Mouse (Mus musculus) lung, postnatal 4 days (tissue): ENCODE data around the gene Tex14.
"Not testable (repeated sequence)": the region's sequence is repeated elsewhere in the genome, so short reads cannot be mapped to it uniquely, and the experiment has no call there.

Experiments
- DNase-seq, 2 experiments: peaks; one replicate each; pipeline ENCODE4 v3.0.0; 2021

Tex14 gene

DNA sequence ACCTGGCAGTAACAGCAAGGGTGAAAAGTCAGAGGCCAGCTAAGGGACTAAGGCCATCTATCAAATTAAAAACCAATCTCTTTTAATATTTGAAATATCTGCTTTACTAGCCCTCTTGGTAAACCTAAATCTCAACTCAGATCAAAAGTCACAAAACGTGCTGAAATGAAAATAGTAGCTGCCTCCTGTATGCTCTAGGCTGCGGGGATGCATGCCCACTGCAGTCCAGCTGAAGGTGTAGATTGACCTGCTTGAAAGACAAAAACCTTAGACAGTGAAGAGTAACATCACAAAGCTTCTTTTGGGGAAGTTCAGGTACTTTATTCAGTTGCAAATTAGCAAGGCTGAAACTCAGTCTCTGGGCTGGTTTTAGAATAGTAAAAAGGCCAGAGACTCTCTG lies 74.3 kb downstream of the Tex14 start:
- not testable (repeated sequence) for DNase-seq

DNA sequence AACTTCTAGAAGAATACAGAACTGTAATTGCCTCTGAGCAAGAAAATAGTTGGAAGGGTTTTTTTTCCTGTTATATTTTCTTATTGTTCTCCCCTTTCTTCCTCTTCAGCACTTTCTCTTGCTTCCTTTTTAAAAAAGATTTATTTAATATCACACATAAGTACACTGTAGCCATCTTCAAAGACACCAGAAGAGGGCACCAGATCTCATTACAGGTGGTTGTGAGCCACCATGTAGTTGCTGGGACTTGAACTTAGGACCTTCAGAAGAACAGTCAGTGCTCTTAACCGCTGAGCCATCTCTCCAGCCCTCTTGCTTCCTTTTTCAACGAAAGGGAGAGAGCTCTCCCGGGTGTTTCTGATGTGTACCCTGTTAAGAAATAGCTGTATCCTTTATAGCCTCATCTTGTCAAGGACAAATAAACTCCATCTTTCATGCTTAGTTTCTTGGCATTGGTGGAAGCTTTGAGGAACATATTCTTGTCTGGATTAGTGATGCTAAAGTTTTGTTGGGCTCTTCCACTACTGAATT lies 79.0 kb downstream of the Tex14 start:
- DNase-seq = no peak

DNA sequence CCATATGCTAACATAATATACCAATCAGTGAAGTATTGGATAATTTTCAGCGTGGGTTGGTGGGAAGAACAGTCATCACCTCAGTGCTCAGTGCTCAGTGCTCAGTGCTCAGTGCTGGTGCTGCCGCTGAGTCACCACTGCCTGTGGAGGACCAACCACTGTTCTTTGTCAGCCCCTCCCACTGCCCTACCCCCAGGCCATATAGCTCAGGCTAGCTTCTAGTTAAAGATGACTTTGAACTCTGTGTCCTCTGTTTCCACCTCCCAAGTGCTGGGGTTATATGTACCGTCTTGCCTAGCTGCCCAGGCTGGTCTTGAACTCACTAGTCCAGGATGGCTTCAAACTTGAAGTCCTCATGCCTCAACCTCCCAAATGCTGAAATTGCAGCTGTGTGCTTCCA lies 84.1 kb downstream of the Tex14 start:
- no peak for DNase-seq

DNA sequence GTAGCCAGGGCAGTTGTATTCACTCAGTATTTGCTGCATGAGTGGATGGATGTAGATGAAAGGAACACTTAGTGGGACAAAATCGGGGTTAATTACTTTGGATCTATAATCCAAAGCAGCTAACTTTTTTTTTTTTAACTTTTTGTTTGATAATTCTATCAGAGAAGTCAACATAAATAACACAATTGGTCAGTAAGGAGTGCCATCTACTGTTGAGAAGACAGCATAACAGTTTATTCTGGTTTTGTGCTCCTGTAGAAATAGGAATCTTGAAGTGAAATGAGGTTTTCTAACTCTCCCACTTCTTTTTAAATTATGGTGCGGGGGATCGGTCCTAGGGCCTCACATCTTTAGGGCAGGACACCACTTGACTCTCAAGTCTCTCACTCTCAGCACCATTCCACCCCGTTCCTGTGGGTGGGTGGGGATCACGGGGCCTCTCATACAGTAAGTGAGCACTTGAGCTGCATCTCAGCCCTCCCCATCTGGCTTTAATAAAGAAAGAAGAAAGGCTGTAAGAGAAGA lies 99.9 kb downstream of the Tex14 start:
- no peak for DNase-seq

DNA sequence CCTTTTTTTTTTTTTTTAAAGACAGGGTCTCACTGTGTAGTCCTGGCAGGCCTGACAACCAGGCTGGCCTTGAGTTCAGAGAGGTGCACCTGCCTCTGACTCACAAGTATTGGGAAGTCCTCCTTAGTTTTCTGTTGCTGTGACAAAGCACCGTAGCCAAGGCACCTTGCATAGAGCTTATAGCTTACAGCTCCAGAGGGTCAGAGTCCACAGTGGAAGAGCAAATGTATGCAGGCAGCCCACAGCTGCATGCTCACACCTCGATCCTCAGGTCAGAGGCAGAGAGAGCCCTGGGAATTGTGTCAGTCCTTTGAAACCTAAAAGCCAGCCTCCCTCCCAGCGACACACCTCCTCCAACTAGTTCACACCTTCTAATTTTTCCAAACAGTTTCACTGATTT lies 101.6 kb downstream of the Tex14 start:
- no peak for DNase-seq

DNA sequence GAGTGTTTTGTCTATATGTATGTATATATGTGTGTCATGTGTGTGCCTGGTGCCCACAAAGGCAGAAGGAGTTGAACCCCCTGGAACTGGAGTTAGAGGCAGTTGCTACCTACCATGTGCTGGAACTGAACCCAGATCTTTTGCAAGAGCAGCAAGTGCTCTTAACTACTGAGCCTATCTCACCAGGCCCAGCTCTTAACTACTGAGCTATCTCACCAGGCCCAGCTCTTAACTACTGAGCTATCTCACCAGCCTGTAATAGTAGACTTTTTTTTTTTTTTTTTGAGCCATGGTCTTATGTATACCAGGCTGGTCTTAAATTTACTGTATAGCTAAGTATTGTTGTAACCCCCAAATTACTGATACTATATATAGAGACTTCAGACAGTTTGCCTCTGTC lies 102.2 kb downstream of the Tex14 start:
- no peak for DNase-seq

DNA sequence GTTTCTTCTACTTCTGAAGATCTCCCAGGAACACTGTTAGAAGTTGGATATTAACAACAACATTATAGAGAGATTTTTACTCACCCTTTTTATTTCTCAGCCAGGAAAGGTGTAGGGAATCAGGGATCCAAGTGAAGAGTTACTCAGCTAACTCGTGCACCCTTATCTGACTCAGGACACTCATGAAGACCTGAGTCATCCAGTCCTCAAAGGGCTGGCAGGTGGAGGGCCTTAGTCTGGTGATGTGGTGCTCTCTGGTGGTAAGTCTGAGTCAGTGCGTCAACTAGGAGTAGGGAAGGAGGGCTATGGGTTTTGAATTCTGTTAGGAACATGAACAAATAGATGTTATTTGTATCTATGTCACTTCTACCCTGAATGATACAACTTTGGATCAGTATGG lies 114.4 kb downstream of the Tex14 start:
- peak; percentile 25 to 52 for DNase-seq

DNA sequence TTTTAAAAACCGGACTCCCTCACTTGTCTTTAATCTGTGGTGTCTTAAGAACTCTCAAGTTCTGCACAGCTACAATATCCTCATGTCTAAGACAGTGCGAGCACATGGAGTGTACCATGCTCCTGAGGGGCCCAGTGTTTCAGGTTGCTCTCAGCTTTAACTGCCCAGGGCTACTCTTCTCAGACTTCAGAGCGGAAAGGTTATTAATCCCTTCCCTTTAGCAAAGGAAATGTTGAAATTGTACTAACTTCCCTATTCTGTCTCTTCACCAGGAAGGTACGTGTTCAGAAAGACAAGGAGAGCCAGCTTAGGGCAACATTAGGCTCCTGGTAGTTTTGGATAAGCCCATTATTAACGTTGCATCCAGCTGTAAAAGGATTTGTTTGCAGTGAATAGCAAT lies 118.6 kb downstream of the Tex14 start:
- no peak for DNase-seq

DNA sequence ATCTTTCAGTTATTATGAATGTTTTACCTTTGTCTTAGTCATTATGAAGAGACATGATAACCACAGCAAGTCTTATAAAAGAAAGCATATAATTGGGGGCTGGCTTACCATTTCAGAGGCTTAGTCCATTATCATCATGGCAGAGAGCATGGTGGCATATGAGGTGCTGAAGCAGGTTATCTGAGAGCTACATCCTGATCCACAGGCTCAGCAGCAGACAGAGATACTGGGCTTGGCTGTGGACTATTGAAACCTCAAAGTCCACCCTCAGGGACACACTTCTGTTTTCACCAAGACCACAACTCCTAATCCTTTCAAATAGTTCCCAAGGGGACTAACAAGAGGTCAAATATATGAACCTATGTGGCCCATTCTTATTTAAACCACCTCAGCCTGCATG lies 119.1 kb downstream of the Tex14 start:
- DNase-seq = no peak

DNA sequence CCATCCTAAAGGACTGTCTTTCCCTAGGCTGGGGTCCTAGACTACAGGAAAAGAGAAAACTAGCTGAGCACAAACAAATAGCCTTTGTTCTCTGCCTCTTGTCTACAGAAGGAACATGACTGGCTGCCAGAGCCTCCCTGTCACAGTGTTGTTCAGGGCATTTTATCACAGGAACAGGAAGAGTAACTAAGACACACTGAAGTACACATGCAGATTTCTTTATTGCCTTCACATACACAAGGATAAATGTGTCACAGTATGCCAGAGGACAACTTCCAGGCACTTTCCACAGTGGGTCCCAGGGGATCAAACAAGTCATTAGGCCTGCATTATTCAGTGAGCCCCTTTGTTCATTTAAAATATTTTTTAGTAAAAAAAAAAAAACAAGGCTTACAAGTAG lies 119.9 kb downstream of the Tex14 start:
- no peak for DNase-seq

DNA sequence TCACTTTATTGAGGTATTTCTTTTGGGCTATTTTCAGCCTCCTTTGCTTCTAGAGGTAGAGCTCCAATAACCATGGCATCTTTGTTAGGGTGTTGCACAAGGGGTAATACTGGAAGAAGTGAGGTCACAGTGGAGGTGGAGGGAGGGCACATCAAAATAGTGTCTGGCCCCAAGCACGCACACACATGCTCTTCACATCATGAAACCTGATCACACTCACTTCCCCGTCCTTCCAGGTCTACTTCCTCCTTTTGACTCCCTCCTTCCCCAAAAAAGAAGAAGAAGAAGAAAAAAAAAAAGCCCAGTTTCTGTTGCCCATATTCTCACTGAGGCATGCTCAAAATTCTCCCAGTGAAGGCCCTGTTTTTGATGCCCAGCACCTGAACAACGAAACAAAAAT lies 122.5 kb downstream of the Tex14 start:
- DNase-seq = no peak

DNA sequence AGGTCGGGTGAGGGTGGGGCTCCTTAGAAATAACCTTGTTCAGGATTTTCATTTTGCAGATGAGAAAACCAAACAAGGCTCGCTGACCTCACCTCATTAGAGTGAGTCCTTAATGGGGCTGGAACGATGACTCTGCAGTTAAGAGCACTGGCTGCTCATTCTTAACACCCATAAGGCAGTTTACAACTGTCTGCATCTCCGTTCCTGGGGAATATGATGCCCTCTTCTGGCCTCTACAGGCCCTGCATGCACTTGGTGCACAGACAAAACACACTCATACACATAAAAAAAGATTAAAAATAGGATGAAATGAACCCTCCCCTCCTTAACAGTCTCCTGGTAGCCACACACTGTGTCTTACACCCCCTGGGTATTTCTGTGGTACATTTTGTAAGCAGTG lies 123.1 kb downstream of the Tex14 start:
- no peak for DNase-seq

DNA sequence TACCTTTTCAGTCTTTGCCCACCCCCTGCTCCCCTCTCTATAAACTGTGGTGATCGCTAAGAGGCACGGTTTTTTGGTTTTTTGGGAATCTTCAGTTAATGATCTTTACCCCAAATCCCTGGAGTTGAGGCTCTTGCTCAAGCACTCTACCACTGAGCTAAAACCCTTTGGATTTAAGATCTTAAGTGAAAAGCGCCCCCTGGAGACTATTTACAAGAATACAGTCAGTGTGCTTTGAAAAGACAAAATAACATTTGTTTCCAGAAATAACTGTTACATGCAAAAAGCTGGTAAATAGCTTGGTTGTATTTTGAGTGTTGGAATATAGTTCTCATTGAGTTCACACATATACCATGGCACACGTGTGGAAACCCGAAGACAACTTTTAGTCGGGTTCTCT lies 126.8 kb downstream of the Tex14 start:
- no peak for DNase-seq

DNA sequence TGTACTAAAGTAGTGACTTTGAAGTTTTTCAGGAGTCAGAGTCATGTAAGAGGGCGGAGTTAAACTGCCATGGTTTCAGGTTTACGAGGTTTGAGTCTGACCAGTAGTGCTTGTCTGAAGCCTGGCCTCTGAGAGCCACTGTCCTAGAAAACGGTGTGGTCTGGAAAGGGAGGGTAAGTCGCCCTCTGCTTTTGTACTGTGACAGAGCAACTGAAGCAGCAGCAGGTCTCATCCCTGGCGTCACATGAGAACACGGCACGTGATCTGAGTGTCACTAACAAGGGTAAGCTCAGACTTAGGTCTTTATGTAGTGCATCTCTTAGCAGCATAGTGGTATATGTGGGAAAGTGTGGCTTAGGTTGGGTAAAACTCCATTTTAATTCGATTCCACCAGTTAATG lies 137.4 kb downstream of the Tex14 start:
- no peak for DNase-seq

DNA sequence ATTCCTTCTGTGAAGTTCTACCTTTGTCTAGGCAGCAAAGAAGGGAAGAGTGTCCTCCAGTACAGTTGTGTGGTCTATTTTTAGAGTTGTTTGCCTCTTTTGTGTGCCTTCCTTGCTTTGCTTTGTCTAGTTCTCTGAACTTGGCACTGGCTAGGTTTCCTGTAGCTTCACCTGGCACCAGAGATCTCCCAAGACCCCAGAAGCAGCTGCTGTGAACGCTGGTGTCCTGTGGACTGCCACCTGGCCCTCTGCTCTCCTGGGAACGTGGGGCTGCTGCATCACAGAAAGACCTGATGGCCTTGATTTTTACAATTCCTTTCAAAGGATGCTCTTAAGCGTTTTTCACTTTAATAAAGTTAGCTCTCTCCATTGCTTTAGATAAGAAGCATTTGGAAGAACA lies 138.0 kb downstream of the Tex14 start:
- DNase-seq = no peak

DNA sequence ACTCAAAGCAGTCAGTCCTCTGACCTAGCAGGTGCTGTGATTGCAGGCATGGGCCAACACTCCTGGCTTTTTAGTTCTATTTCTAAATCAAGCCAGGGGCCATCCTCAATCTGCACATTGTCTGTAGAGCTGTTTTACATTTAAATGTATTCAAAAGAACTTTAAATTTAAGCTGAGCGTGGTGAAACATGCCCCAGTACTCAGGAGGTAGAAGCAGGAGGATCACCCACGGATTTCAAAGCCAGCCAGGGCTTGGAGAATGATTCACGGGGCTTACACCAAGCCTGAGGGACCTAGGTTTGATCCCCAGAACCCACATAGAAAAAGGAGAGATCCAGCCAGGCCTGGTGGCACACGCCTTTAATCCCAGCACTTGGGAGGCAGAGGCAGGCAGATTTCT lies 148.5 kb downstream of the Tex14 start:
- DNase-seq = no peak

DNA sequence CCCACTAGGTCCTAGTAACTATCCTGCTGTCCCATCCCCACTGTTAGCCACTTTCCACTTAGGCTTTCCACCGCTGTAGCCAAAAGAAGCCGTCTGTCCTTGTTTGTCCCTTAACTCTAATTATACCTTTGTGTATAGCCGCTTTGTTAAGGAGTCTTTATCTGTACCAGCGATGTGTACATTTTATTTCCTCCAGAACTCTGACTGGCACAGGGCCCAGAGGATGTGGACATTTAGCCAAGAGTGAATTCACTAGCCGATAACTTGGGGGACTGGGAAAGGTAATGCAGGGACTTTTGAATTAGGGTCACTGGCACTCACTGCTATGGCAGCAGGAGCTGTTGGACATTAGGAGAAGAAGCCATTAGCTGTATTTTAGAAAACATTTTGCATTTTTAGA lies 149.5 kb downstream of the Tex14 start:
- peak; percentile 72 to 73 for DNase-seq

DNA sequence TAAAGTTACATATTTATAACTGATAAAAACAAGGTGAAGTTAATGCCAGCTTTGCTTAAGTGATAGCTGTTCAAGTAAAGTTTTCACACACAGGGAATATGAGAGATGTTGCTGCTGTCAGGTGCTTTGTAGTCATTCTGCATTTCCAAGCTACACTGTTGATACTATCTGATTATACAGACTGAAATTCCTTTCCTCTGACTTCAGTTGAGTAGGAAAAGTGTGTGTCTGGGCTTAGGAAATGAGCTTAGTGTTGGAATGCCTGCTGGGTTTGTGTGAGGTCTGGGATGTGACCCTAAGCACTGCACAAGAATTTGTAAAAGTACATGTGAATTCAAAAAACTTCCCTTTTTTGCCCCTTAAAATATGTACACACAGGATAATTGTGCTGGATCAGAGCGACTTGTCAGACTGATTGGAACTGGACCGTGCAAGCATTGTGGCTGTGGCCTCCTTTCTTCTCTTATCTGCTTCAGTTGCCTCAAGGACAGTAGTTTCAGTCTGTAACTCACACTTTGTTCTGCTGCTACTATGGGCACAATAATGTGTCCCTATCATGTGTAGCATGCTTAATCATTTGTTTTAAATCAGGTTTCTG lies 150.3 kb downstream of the Tex14 start:
- DNase-seq = no peak

DNA sequence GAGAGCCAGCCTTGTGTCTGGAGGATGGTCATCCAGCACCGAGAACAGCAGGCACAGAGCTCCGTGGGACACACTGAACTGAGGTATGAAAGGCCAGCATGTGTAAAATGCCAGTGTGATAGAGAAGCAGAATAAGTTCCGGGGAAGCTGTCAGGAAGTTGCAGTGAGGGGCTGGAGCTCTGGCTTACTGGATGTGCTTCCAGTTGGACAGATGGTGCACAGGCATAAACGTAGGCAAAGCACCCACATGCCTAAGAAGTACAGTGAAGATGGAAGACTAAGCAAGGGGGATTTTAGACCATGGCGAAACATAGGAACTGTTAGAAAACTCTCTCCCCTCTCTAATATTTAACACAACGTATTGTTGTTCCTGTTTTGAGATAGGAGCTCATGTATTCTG lies 156.3 kb downstream of the Tex14 start:
- DNase-seq = no peak

DNA sequence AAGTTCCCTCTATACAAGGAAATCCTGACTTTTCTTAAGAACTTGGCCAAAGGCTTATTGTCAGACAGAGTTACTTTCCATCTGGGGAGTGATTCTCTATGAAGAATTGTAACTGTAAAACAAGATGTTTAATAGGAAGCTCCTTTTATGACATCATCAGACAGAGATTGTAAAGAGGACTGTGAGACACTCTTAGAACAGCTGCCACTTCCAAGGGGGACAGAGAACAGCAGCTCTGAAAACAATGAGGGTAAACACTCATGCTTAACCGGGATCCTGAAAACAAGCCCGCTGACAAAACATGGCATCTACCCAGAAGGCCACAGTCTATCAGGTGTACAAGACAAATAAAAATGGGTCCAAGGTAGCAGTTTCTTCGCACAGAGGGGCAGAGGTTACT lies 161.6 kb downstream of the Tex14 start, which contains the start of gene Gm11492:
Gene Gm11492 (plus strand): TSS at position 153 of the 400 bp plus-strand sequence.
- DNase-seq = no peak

DNA sequence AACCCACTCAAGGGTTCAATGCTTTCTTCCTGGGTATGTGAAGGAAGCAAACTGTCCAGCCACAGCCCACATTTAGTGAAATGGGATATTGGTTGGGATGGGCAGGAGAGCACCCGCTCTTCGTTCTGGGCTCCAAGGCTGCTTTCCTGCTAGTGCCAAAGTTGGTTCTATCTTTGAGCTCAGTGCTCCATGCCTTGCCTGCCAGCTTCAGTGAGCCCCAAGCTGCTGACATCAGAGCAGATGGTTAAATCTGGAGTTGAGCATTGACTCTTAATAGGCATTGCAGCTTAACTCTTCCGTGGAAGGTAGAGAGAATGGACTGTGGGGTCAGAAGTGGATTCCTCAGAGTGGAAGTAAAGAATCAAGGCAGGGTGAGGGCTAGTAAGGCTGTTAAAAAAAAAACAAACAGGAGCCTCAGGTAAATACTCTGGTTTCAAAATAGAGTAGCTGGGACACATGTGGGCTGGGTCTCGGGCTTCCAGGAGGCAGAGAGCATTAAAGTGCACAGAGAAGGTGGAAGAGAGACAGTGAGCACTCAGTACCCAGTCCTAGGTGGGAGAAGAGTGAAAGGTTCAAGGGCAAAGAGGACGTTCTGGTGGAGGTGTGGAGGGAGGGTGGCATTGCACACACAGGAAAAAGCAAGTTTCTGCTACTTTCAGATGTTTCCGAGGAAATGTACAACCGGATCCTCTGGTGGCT lies 163.5 kb downstream of the Tex14 start, which contains the start of gene Sept4:
Gene Sept4 (plus strand): TSS at position 649 of the 699 bp plus-strand sequence.
- DNase-seq = no peak

DNA sequence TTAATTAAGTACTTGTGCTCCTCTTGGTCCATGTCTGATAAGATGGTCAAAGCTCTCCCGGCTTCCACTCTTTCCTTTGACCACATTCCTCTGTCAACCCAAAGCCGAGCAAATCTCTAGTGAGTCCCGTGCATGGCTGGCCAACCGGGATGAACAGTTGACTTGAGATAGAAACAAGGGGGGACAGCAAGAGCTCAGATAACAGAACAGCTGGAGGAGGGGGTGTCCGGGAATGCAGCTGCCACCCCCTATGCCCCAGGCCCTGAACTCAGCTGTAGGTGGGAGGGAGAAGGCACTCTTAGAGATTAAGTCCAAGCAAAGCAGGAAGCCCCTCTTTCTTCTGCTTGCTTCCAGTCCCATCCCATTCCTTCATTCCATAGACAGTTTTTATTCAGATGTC lies 165.9 kb downstream of the Tex14 start:
- DNase-seq = no peak

DNA sequence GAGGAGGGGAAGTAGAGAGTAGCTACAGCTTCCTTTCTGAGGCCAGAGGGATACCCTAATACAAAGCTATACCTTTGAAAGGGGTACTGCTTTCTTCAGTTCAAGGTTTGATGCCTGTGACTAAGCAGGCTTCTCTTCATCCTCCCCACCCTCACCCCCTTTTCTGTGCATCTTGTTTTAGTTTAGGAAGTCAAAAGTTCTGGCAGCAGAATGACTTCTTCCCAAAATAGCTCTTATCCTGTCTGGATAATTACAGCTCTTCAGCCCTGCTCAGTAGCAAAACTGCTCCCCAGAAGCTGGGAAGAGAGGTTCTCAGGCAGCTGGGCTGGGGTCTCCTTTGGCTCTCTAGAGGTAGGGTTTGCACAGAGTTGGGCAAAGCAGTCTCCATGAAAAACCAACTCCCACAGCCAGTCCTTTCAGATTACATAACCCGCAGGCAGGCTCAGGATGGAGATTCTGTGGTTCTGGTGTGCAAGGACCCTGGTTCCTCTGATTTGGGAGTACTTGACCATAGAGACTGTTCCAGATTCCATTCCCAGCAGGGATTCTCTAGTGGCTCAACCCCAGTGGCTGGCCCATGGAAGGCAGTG lies 166.6 kb downstream of the Tex14 start:
- DNase-seq = no peak

DNA sequence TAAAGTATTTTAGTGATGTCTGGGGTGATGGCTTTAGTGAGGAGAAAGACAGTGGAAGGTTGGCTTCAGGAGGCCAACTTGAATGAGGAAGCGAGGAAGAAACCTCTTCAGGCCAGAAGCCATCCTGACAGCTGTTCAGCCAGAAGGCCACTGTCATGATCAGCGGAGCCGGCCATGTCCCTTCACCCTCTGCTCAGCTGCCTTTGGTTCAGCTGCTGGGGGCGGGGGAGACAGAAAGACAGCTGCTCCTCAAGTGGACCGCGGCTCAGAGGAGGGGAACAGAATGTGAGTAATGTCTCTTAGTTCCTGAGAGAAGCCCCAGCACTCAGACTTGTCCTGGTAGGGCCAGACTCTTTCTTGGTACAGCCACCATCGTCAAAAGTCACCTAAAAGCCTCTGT lies 168.9 kb downstream of the Tex14 start:
- DNase-seq = peak in 1 of 2 experiments; percentile 73
